Mouse (Mus musculus): ENCODE measurements around the gene Csrp2. TPM values are rescaled to one million over a fixed set of nuclear protein-coding genes. Genes with fewer than 3 reads are reported as not detected.

The Csrp2 gene
- polyA plus RNA-seq, 1 experiment from 2014 or later, result 290 TPM

DNA sequence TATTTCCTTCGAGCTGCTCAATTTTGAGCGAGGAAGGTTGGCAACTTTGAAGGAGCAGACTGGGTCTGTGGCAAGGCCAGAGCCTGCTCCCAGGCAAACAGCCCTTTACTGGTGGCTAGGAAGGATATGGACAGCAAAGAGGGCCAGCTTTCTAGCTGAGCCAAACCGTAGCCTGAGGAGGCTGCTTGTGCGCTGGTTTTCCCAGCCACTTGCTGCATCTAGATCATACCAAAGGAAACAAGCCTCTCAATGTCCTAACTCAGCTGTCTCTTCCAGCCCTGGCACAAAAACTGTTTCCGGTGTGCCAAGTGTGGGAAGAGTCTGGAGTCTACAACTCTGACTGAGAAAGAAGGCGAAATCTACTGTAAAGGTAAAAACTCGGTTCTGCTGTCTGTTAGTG is 18.8 kb downstream of the Csrp2 start:
- Histone ChIP-seq H3K27ac (replicated peaks) (no peak overlapping the region), H3K36me3 (replicated peaks) (peaks cover 80% of the 10 kb centered on the region), H3K4me3 (no peak overlapping the region), H3K27me3 (replicated peaks; ENCODE audit: low read depth, poor library complexity, severe bottlenecking) (no peaks in the 10 kb centered on the region), H3K9me3 (no peaks in the 10 kb centered on the region), H3K4me1 (no peaks in the 10 kb centered on the region)
- DNase-seq (ENCODE audit: low spot score), result no peak
- WGBS, result 92% methylated on average over 7 of the region's 7 CpGs

DNA sequence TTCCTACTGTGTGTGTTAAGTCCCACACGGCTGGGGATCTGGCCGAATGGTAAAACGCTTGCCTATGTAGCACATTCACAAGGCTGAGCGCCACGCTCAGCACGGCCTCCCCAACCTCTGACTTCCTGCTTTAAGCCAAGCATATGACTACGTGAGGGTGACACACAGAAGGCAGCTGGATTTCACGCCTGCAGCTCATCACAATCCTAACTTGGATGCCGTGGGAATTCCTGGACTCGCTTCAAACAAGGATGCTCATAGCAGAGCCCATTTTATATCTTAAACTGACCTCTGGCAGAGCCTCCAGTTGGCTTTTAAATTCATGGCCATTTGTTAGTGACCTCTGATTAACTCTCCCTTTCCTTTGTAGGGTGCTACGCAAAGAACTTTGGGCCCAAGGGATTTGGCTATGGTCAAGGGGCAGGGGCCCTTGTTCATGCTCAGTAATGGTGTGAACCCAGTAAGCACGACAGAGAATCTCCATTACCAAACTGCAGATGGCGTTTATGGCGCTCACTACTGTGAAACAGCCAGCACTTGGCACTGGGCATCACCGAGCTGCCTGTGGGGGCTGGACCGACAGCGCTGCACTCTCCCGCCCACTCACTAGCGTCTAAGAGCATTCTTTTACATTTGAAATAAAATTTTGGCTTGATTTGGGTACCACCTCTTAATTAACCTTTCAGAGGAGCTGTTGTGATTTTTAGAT is 19.4 kb downstream of the Csrp2 start:
- H3K9me3 ChIP-seq, result no peaks in the 10 kb centered on the region
- no peaks in the 10 kb centered on the region for H3K4me1 ChIP-seq
- H3K27ac ChIP-seq (replicated peaks), result no peak overlapping the region
- H3K36me3 ChIP-seq (replicated peaks), result peaks cover 86% of the 10 kb centered on the region
- no peak for DNase-seq (ENCODE audit: low spot score)
- no peak overlapping the region for H3K4me3 ChIP-seq
- WGBS, result 91% methylated on average over 19 of the region's 19 CpGs
- no peaks in the 10 kb centered on the region for H3K27me3 ChIP-seq (replicated peaks; ENCODE audit: low read depth, poor library complexity, severe bottlenecking)

DNA sequence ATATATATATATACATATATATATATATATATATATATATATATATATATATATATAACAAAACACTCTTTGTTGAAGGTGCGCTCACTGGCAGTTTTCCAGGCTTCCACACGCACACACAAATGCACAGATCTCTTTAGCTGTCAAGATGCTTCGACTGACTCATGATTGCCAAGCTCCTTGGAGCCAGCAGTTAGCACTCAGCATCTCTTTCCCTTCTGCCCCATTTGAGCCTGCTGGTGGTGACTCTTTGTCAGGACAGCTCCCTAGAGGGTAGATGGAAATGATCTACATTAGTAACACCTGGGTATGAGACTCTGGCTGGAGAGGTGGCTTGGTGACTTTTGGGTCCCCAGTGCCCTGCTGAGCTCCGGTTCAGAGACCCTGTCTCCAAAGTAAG is 20.1 kb downstream of the Csrp2 start:
- 82% methylated on average over 4 of the region's 4 CpGs for WGBS
- DNase-seq (ENCODE audit: low spot score), result no peak
- H3K27ac ChIP-seq (replicated peaks), result no peak overlapping the region
- H3K27me3 ChIP-seq (replicated peaks; ENCODE audit: low read depth, poor library complexity, severe bottlenecking), result no peaks in the 10 kb centered on the region
- peaks cover 93% of the 10 kb centered on the region for H3K36me3 ChIP-seq (replicated peaks)
- H3K4me1 ChIP-seq, result no peaks in the 10 kb centered on the region
- no peaks in the 10 kb centered on the region for H3K9me3 ChIP-seq
- H3K4me3 ChIP-seq, result no peak overlapping the region

DNA sequence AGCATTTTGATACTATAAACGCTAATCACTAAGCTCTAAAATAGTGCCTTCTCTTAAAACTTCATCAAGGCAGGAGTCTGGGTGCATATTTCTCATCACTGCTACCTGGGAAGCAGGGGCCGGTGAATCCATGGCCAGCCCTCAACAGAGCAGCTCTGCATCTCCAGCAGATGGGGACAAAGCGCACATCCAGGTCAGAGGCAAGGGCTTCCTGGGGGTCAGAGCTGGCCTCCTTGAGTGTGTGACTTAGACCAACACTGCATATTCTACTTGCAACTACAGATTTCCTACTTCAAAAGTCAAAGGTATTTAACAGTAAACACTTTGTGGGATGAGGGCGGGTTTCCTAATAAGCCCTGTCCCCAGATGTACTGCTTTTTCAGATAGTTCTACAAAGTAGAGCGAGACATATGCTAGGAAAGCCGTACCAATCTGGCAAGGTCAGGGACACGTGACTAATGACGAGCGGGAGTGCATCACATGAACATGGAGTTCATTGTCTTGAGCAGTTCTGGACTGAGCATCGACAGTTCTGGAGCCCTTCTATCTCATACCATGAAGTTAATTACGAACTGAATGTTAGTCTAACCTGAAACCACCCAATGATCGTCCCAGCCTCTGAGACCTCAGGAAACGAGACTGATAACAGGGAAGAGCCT is 21.3 kb downstream of the Csrp2 start:
- H3K27ac ChIP-seq (replicated peaks), result no peak overlapping the region
- H3K27me3 ChIP-seq (replicated peaks; ENCODE audit: low read depth, poor library complexity, severe bottlenecking), result no peaks in the 10 kb centered on the region
- 87% methylated on average over 13 of the region's 13 CpGs for WGBS
- no peaks in the 10 kb centered on the region for H3K4me1 ChIP-seq
- no peak for DNase-seq (ENCODE audit: low spot score)
- H3K36me3 ChIP-seq (replicated peaks), result peaks cover 96% of the 10 kb centered on the region
- H3K9me3 ChIP-seq, result no peaks in the 10 kb centered on the region
- no peak overlapping the region for H3K4me3 ChIP-seq

DNA sequence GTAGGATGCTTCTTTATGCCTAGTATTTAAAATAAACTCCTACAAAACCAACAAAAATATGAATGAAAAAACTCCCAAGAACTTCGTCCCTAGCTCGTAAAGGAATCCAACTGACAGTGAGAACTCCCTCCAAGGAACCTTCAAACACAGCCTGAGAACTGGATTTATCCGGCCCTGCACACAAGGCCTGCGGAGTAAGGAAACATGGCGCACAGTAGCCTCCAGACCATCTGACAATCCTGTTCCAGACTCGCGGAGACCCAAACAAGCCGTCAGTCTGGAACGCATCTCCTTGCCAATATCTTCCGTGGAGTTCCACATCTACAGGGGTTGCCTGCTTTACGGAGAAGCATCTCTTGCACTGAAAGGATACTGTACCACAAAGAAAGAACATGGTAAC is 22.4 kb downstream of the Csrp2 start:
- H3K4me3 ChIP-seq, result no peak overlapping the region
- WGBS, result 97% methylated on average over 11 of the region's 11 CpGs
- H3K27ac ChIP-seq (replicated peaks), result no peak overlapping the region
- peaks cover 95% of the 10 kb centered on the region for H3K36me3 ChIP-seq (replicated peaks)
- no peaks in the 10 kb centered on the region for H3K27me3 ChIP-seq (replicated peaks; ENCODE audit: low read depth, poor library complexity, severe bottlenecking)
- H3K4me1 ChIP-seq, result no peaks in the 10 kb centered on the region
- no peaks in the 10 kb centered on the region for H3K9me3 ChIP-seq
- no peak for DNase-seq (ENCODE audit: low spot score)

DNA sequence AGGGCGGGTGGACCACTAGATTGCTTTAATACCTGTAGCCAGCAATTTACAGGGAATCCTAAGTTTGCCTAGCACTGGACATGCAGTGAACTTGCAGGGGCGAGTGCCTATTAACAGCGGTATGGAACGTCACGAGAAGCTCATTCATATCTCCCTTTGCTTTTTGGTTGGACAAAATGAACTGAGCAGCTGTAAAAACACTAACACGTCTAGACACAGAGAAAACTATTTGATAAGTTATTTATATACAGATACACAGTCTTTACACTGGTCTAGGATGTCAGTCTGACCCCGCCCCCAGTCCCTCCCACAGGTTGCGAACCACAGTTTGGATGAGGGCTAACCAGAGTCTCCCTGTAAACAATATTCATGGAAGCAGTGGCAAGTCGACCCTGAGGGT is 23.2 kb downstream of the Csrp2 start:
- Histone ChIP-seq H3K4me3 (no peak overlapping the region), H3K27ac (replicated peaks) (no peak overlapping the region), H3K4me1 (no peaks in the 10 kb centered on the region), H3K27me3 (replicated peaks; ENCODE audit: low read depth, poor library complexity, severe bottlenecking) (no peaks in the 10 kb centered on the region), H3K36me3 (replicated peaks) (peaks cover 94% of the 10 kb centered on the region), H3K9me3 (no peaks in the 10 kb centered on the region)
- DNase-seq (ENCODE audit: low spot score), result no peak
- WGBS, result 90% methylated on average over 9 of the region's 9 CpGs

DNA sequence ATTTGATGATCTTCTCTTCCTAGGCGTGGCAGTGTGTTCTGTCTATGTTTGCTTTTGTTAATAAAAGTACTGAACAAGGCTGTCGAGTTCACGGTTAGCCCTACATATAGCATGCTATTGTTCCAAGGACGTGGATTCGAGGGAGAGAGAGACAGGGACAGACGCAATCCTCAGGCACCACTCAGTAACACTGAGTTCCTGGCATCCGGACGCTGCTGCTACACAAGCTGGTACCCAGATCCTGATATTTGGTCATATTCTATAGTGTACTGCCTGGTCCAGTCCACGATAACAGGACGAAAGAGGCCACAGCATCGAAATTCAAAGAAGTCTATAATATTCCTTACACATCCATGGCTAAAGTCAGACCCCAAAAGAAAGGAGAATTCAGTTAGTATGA is 24.6 kb downstream of the Csrp2 start:
- no peak for DNase-seq (ENCODE audit: low spot score)
- H3K36me3 ChIP-seq (replicated peaks), result peaks cover 84% of the 10 kb centered on the region
- no peaks in the 10 kb centered on the region for H3K4me1 ChIP-seq
- no peaks in the 10 kb centered on the region for H3K9me3 ChIP-seq
- H3K27ac ChIP-seq (replicated peaks), result no peak overlapping the region
- H3K4me3 ChIP-seq, result no peak overlapping the region
- 91% methylated on average over 11 of the region's 11 CpGs for WGBS
- H3K27me3 ChIP-seq (replicated peaks; ENCODE audit: low read depth, poor library complexity, severe bottlenecking), result no peaks in the 10 kb centered on the region

DNA sequence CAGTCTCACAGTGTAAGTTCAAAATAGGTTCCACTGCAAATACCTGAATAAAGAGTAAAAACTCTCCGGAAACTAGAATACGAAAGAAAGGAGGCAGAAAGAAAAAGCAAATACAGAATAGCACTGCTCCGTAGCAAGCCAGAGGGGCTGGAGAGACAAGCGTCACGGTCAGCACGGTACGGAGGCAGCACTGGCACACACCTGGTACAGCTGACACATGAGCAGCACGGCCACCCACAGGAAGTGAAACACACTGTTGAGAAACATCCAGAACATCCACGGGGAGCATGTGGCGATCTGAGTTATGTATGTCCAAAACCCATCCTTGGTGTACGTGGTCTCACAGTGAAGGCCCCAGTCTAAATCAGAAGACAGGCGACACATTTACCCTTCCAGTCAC is 26.4 kb downstream of the Csrp2 start:
- no peak for DNase-seq (ENCODE audit: low spot score)
- WGBS, result 89% methylated on average over 12 of the region's 12 CpGs
- H3K27me3 ChIP-seq (replicated peaks; ENCODE audit: low read depth, poor library complexity, severe bottlenecking), result no peaks in the 10 kb centered on the region
- H3K27ac ChIP-seq (replicated peaks), result no peak overlapping the region
- peaks cover 86% of the 10 kb centered on the region for H3K36me3 ChIP-seq (replicated peaks)
- H3K4me3 ChIP-seq, result no peak overlapping the region
- no peaks in the 10 kb centered on the region for H3K9me3 ChIP-seq
- no peaks in the 10 kb centered on the region for H3K4me1 ChIP-seq

DNA sequence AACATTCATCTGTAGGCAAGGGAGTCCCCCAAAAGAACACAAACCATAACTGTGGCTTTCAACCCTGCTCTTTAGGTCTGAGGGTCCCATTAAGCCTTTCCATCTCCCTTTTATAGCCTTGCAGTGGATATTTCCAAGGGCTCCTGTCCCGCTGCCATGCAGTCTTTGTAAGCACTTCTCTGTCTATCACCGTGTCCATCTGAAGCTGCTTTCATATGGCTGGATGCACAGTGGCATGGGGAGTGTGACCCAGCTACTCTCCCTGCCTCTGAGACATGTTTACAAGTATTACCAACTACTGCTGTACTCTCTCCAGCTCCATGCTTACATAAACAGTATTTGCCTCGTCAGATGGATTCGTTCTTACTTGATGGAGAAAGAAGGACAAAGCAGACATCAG is 28.0 kb downstream of the Csrp2 start:
- H3K4me3 ChIP-seq, result no peak overlapping the region
- 94% methylated on average over 4 of the region's 4 CpGs for WGBS

DNA sequence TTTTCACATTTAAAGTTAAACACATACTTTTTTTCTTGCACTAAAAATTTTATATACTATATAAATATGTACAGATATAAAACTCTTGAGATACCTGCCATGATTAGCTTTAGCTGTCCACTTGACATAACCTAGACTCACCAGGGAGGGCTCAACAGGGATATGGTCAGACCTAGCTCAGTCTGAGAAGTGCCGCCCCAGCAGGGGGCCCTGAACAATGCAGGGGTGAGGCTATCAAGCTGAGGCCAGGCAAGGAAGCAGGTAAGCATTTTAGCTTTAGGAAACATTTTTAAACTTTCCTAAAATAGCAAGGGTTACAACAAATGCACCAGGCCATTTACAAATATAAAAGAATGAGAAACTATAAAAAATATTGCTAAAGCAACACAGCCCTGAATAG is 31.5 kb downstream of the Csrp2 start:
- Histone ChIP-seq H3K27me3 (replicated peaks; ENCODE audit: low read depth, poor library complexity, severe bottlenecking) (no peaks in the 10 kb centered on the region), H3K36me3 (replicated peaks) (peaks cover 62% of the 10 kb centered on the region), H3K27ac (replicated peaks) (no peak overlapping the region), H3K9me3 (no peaks in the 10 kb centered on the region), H3K4me1 (no peaks in the 10 kb centered on the region), H3K4me3 (no peak overlapping the region)
- 86% methylated on average over 1 of the region's 1 CpGs for WGBS
- DNase-seq (ENCODE audit: low spot score), result no peak

More for the DNA sequence above, 28.0 kb downstream of the Csrp2 start:
- H3K4me1 ChIP-seq, result no peaks in the 10 kb centered on the region
- DNase-seq (ENCODE audit: low spot score), result no peak
- H3K27ac ChIP-seq (replicated peaks), result no peak overlapping the region
- H3K36me3 ChIP-seq (replicated peaks), result peaks cover 76% of the 10 kb centered on the region
- no peaks in the 10 kb centered on the region for H3K27me3 ChIP-seq (replicated peaks; ENCODE audit: low read depth, poor library complexity, severe bottlenecking)
- H3K9me3 ChIP-seq, result no peaks in the 10 kb centered on the region

DNA sequence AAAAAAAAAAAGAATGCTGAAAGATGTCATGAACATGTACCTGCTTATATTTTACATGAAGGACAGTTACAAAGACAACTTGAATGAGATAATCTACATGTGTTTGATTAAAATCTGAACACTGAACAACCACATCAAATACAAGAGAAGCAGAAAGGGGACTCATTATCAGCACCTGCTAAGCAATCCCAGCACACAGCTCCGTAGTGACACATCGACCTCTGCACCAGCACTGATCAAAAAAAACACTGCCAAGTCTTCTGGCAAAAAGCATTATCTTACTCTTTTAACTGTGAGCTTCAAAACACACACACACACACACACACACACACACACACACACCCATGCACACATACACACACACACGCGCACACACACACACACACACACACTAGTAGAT is 32.2 kb downstream of the Csrp2 start:
- 88% methylated on average over 4 of the region's 4 CpGs for WGBS
- Histone ChIP-seq H3K27ac (replicated peaks) (no peak overlapping the region), H3K9me3 (no peaks in the 10 kb centered on the region), H3K4me3 (no peak overlapping the region), H3K4me1 (no peaks in the 10 kb centered on the region), H3K36me3 (replicated peaks) (peaks cover 62% of the 10 kb centered on the region), H3K27me3 (replicated peaks; ENCODE audit: low read depth, poor library complexity, severe bottlenecking) (no peaks in the 10 kb centered on the region)
- no peak for DNase-seq (ENCODE audit: low spot score)

DNA sequence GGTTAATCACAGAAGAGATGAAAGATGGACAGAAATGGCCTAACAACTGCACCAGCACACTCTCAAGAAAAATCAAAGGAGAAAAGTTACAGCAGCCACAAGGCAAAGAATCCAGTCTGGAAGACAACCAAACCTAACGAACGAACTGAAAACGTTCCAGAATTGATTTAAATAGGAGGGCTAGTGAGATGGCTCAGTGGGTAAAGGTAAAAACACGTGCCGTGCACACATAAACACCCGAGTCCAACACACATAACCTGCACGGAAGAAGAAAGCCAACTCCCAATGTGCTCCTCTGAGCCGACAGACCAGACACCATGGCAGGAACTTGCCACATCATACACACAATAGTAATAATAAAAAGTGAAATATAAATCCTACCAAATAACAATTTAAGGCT is 32.7 kb downstream of the Csrp2 start:
- Histone ChIP-seq H3K4me1 (no peaks in the 10 kb centered on the region), H3K36me3 (replicated peaks) (peaks cover 63% of the 10 kb centered on the region), H3K9me3 (no peaks in the 10 kb centered on the region), H3K27me3 (replicated peaks; ENCODE audit: low read depth, poor library complexity, severe bottlenecking) (no peaks in the 10 kb centered on the region), H3K4me3 (no peak overlapping the region), H3K27ac (replicated peaks) (no peak overlapping the region)
- DNase-seq (ENCODE audit: low spot score), result no peak
- WGBS, result 90% methylated on average over 8 of the region's 8 CpGs

DNA sequence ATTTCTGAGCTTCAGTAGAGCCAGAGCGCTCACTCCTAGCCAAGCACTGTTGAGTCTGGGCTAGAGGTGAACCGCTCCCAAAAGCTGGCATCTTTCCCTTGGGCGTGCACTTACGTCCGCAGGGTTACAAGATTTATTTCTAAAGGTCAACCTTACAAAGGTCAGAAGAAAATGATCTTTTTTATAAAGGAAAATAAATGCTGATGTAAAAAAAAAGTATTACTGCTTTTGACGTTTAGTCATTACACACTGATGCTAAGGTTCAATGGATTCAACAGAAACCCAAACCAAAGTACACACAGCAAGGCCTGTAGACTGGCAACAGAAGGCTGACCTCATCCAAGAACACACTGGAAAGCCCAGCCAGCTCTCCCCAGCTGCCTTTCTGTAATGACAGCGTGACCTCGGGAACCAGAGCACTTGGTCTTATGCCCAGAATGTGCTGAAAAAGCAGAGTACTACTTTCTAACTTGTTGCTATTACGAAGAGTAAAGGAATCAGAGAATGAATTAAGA is 33.4 kb downstream of the Csrp2 start:
- Histone ChIP-seq H3K4me3 (no peak overlapping the region), H3K36me3 (replicated peaks) (peaks cover 63% of the 10 kb centered on the region), H3K9me3 (no peaks in the 10 kb centered on the region), H3K27me3 (replicated peaks; ENCODE audit: low read depth, poor library complexity, severe bottlenecking) (no peaks in the 10 kb centered on the region), H3K4me1 (no peaks in the 10 kb centered on the region), H3K27ac (replicated peaks) (no peak overlapping the region)
- DNase-seq (ENCODE audit: low spot score), result no peak
- 92% methylated on average over 9 of the region's 9 CpGs for WGBS

Data from embryonic facial prominence, embryonic 10.5 days (tissue).